Mouse (Mus musculus) C2C12 (cell line): ENCODE results near the gene Inpp5a.

Experiments
- CTCF ChIP-seq: IDR thresholded peaks from one replicate; pipeline ENCODE4 v1.5.1; 2011; ENCODE audit not compliant: control insufficient read depth, insufficient read depth, insufficient read length
- MAX ChIP-seq: IDR thresholded peaks from one replicate; pipeline ENCODE4 v1.6.1; 2011; ENCODE audit warnings: mild to moderate bottlenecking, control low read depth

DNA sequence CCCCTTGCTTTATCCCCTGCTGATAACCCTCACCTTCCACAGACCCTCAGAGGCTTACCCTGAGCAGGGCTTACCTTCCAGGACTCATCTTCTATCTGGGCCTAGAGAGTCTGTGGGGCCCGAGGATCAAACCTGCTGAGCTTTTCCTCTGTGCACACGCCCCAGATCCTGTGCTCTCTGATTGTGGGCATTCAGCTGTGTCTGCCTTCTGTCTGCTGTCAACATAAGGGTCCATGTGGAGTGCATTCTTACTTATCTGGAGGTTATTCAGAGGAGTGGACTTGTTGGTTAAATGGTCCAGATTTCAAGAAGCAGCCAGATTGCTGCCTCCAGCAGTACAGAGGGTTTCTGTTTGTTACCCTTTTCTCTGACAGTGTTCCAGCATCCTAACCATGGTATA, 63.3 kb downstream of the Inpp5a start:
- TF ChIP-seq CTCF (no peak), MAX (no peak)
